Mouse (Mus musculus): ENCODE measurements around the gene Foxo6. TPM values are rescaled to one million over a fixed set of nuclear protein-coding genes. Genes with fewer than 3 reads are reported as not detected.

The Foxo6 gene
- polyA plus RNA-seq, 1 experiment from 2014 or later, result 2.0 TPM

- Histone ChIP-seq H3K9ac (replicated peaks; ENCODE audit: low read length) (no peak overlapping the region), H3K4me1 (ENCODE audit: control insufficient read depth, insufficient read depth, low read length) (peaks cover 5% of the 10 kb centered on the region; the same call in 1 of the 2 replicates), H3K4me3 (replicated peaks; ENCODE audit: low read depth, low read length) (no peak overlapping the region), H3K4me2 (ENCODE audit: low read length) (no peak overlapping the region), H3K9me3 (ENCODE audit: control insufficient read depth, low read length) (no peaks in the 10 kb centered on the region), H3K27me3 (ENCODE audit: control insufficient read depth, insufficient read depth, low read length) (no peaks in the 10 kb centered on the region), H3K27ac (replicated peaks; ENCODE audit: low read depth, low read length) (no peak overlapping the region), H3K36me3 (ENCODE audit: control insufficient read depth, insufficient read depth, low read length) (no peaks in the 10 kb centered on the region)
- ATAC-seq (ENCODE audit: low FRiP score, low TSS enrichment), result peak; percentile 9; the same call in 1 of the 2 replicates
- DNase-seq, result peak; percentile 44
- WGBS, result 60% methylated on average over 7 of the region's 7 CpGs
Measured at GRCm38 (mm10) chr4:120223108-120223745, 63.9 kb downstream of the Foxo6 start.

GRCm38 (mm10) chr4:120221708-120222107 is 65.4 kb downstream of the Foxo6 start:
- H3K27me3 ChIP-seq (ENCODE audit: control insufficient read depth, insufficient read depth, low read length), result no peaks in the 10 kb centered on the region
- H3K9ac ChIP-seq (replicated peaks; ENCODE audit: low read length), result no peak overlapping the region
- 35% methylated on average over 6 of the region's 6 CpGs for WGBS
- no peak overlapping the region for H3K4me3 ChIP-seq (replicated peaks; ENCODE audit: low read depth, low read length)
- no peaks in the 10 kb centered on the region for H3K36me3 ChIP-seq (ENCODE audit: control insufficient read depth, insufficient read depth, low read length)
- no peak for ATAC-seq (ENCODE audit: low FRiP score, low TSS enrichment)
- no peaks in the 10 kb centered on the region for H3K9me3 ChIP-seq (ENCODE audit: control insufficient read depth, low read length)
- H3K27ac ChIP-seq (replicated peaks; ENCODE audit: low read depth, low read length), result no peak overlapping the region
- DNase-seq, result peak; percentile 58
- H3K4me1 ChIP-seq (ENCODE audit: control insufficient read depth, insufficient read depth, low read length), result no peaks in the 10 kb centered on the region
- H3K4me2 ChIP-seq (ENCODE audit: low read length), result no peak overlapping the region

GRCm38 (mm10) chr4:120218878-120219277 is 68.3 kb downstream of the Foxo6 start:
- ATAC-seq (ENCODE audit: low FRiP score, low TSS enrichment) (no peak), DNase-seq (peak; percentile 71)
- Histone ChIP-seq H3K4me3 (replicated peaks; ENCODE audit: low read depth, low read length) (no peak overlapping the region), H3K9ac (replicated peaks; ENCODE audit: low read length) (no peak overlapping the region), H3K4me1 (ENCODE audit: control insufficient read depth, insufficient read depth, low read length) (no peaks in the 10 kb centered on the region), H3K9me3 (ENCODE audit: control insufficient read depth, low read length) (no peaks in the 10 kb centered on the region), H3K4me2 (ENCODE audit: low read length) (no peak overlapping the region), H3K27me3 (ENCODE audit: control insufficient read depth, insufficient read depth, low read length) (no peaks in the 10 kb centered on the region), H3K27ac (replicated peaks; ENCODE audit: low read depth, low read length) (no peak overlapping the region), H3K36me3 (ENCODE audit: control insufficient read depth, insufficient read depth, low read length) (no peaks in the 10 kb centered on the region)
- 67% methylated on average over 9 of the region's 9 CpGs for WGBS

Other genes starting within 250 kb of the Foxo6 start
- not detected in 2 replicates for gene AL607142.1, start 222.4 kb downstream of the Foxo6 start, polyA plus RNA-seq (2014; fragmentation: Nextera tagmentation; extraction: Ambion mirVana)
- 0.18 TPM in 1 of 2 replicates, not detected in the other for gene Edn2, start 126.1 kb downstream of the Foxo6 start, polyA plus RNA-seq (2014; fragmentation: Nextera tagmentation; extraction: Ambion mirVana)
- gene Scmh1, start 117.9 kb upstream of the Foxo6 start, polyA plus RNA-seq (2014; fragmentation: Nextera tagmentation; extraction: Ambion mirVana), result 83.4 and 84.7 TPM in 2 replicates
- gene Slfnl1, start 244.9 kb upstream of the Foxo6 start, polyA plus RNA-seq (2014; fragmentation: Nextera tagmentation; extraction: Ambion mirVana), result not detected in 2 replicates